Mouse (Mus musculus): ENCODE results near the gene Zc2hc1b. TPM values are rescaled to one million over a fixed set of nuclear protein-coding genes. Genes with fewer than 3 reads are reported as not detected.

The Zc2hc1b gene
- total and polyA plus RNA-seq, 2 experiments from 2014 or later = not detected

DNA sequence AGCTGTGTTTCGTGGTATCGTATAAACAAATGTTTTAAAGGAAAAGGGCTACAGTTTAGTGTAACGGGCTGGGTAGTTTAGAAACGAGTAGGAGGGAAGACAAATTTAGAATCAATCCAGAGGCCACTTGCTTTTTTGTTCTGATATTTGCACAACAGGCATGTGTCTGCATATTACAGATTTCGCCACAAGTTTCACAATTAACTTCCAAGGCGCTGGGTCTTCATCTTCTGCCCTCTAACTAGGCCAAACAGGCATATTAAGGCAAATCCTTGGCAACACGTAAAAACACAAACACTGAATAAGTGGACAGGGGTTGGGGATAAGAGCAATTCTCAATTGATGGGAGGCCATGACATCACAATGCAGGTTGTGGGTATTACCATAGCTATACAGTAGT is 2.0 kb downstream of the Zc2hc1b start:
- H3K4me3 ChIP-seq (ENCODE audit: low read depth, low read length) = no peak overlapping the region
- ATAC-seq (ENCODE audit: insufficient read depth, low read depth) = no peak
- no peaks in the 10 kb centered on the region for H3K27me3 ChIP-seq (ENCODE audit: control insufficient read depth, insufficient read depth, low read length)
- H3K4me1 ChIP-seq (ENCODE audit: control insufficient read depth, insufficient read depth) = no peaks in the 10 kb centered on the region
- H3K36me3 ChIP-seq (replicated peaks; ENCODE audit: control insufficient read depth, insufficient read depth, low read length) = peaks cover 41% of the 10 kb centered on the region
- H3K27ac ChIP-seq (ENCODE audit: low read depth) = no peak overlapping the region
- no peak overlapping the region for H3K9ac ChIP-seq (replicated peaks; ENCODE audit: low read depth, low read length)
- TF ChIP-seq CTCF (IDR thresholded peaks at IDR 0.05; ENCODE audit: low read depth) (no peak), EP300 (IDR thresholded peaks at IDR 0.05; ENCODE audit: low read depth) (no peak)
- no peaks in the 10 kb centered on the region for H3K9me3 ChIP-seq (replicated peaks; ENCODE audit: control insufficient read depth, low read length)
- 83% methylated on average over 7 of the region's 7 CpGs for WGBS
- DNase-seq (ENCODE audit: low spot score) = no peak
- no peak overlapping the region for H3K4me2 ChIP-seq (ENCODE audit: low read depth, low read length)

GRCm38 (mm10) chr10:13172798-13173221 is 5.0 kb downstream of the Zc2hc1b start:
- H3K27ac ChIP-seq (ENCODE audit: low read depth) = 0 out of 2 replicates have a peak overlapping the region, but pooled peaks have one; percentile 5
- no peak overlapping the region for H3K4me3 ChIP-seq (ENCODE audit: low read depth, low read length)
- no peaks in the 10 kb centered on the region for H3K9me3 ChIP-seq (replicated peaks; ENCODE audit: control insufficient read depth, low read length)
- no peak overlapping the region for H3K9ac ChIP-seq (replicated peaks; ENCODE audit: low read depth, low read length)
- H3K36me3 ChIP-seq (replicated peaks; ENCODE audit: control insufficient read depth, insufficient read depth, low read length) = peaks cover 11% of the 10 kb centered on the region
- ATAC-seq (ENCODE audit: insufficient read depth, low read depth) (no peak), DNase-seq (ENCODE audit: low spot score) (peak; percentile 16)
- WGBS = 50% methylated on average over 10 of the region's 10 CpGs
- no peaks in the 10 kb centered on the region for H3K4me1 ChIP-seq (ENCODE audit: control insufficient read depth, insufficient read depth)
- H3K27me3 ChIP-seq (ENCODE audit: control insufficient read depth, insufficient read depth, low read length) = no peaks in the 10 kb centered on the region
- H3K4me2 ChIP-seq (ENCODE audit: low read depth, low read length) = no peak overlapping the region
- TF ChIP-seq CTCF (IDR thresholded peaks at IDR 0.05; ENCODE audit: low read depth) (no peak), EP300 (IDR thresholded peaks at IDR 0.05; ENCODE audit: low read depth) (no peak)

DNA sequence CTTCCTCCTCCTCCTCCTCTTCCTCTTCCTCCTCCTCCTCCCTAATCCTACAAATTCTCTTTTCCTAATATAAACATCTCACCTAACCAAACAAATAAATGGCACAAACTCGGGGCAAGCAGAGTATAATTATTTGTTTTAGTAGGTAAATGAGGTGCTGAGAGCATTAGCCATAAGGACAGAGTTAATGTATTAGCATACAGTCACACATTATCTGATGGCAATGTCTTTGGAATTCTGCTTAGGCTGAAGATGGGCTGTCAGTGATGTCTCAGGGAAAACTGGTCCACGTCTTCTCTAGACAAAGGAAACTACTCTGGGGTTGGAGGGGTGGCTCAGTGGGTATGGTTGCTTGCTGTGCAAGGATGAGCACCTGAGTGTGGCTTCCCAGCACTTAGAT is 6.4 kb downstream of the Zc2hc1b start:
- H3K9ac ChIP-seq (replicated peaks; ENCODE audit: low read depth, low read length) = no peak overlapping the region
- DNase-seq (ENCODE audit: low spot score) = no peak
- 59% methylated on average over 2 of the region's 2 CpGs for WGBS
- no peaks in the 10 kb centered on the region for H3K9me3 ChIP-seq (replicated peaks; ENCODE audit: control insufficient read depth, low read length)
- no peaks in the 10 kb centered on the region for H3K27me3 ChIP-seq (ENCODE audit: control insufficient read depth, insufficient read depth, low read length)
- H3K4me3 ChIP-seq (ENCODE audit: low read depth, low read length) = no peak overlapping the region
- no peaks in the 10 kb centered on the region for H3K4me1 ChIP-seq (ENCODE audit: control insufficient read depth, insufficient read depth)
- no peak for TF ChIP-seq CTCF (IDR thresholded peaks at IDR 0.05; ENCODE audit: low read depth)
- no peak for TF ChIP-seq EP300 (IDR thresholded peaks at IDR 0.05; ENCODE audit: low read depth)
- no peak for ATAC-seq (ENCODE audit: insufficient read depth, low read depth)
- no peak overlapping the region for H3K27ac ChIP-seq (ENCODE audit: low read depth)
- no peaks in the 10 kb centered on the region for H3K36me3 ChIP-seq (replicated peaks; ENCODE audit: control insufficient read depth, insufficient read depth, low read length)
- H3K4me2 ChIP-seq (ENCODE audit: low read depth, low read length) = no peak overlapping the region

- Histone ChIP-seq H3K27me3 (ENCODE audit: control insufficient read depth, insufficient read depth, low read length) (no peaks in the 10 kb centered on the region), H3K4me3 (ENCODE audit: low read depth, low read length) (no peak overlapping the region), H3K9me3 (replicated peaks; ENCODE audit: control insufficient read depth, low read length) (no peaks in the 10 kb centered on the region), H3K36me3 (replicated peaks; ENCODE audit: control insufficient read depth, insufficient read depth, low read length) (no peaks in the 10 kb centered on the region), H3K4me1 (ENCODE audit: control insufficient read depth, insufficient read depth) (no peaks in the 10 kb centered on the region), H3K9ac (replicated peaks; ENCODE audit: low read depth, low read length) (no peak overlapping the region), H3K4me2 (ENCODE audit: low read depth, low read length) (no peak overlapping the region), H3K27ac (ENCODE audit: low read depth) (no peak overlapping the region)
- TF ChIP-seq CTCF (IDR thresholded peaks at IDR 0.05; ENCODE audit: low read depth) = no peak
- TF ChIP-seq EP300 (IDR thresholded peaks at IDR 0.05; ENCODE audit: low read depth) = no peak
- ATAC-seq (ENCODE audit: insufficient read depth, low read depth) (no peak), DNase-seq (ENCODE audit: low spot score) (peak; percentile 45)
- 39% methylated on average over 12 of the region's 12 CpGs for whole genome bisulfite sequencing
Observed at GRCm38 (mm10) chr10:13170739-13171448, 6.9 kb downstream of the Zc2hc1b start.

DNA sequence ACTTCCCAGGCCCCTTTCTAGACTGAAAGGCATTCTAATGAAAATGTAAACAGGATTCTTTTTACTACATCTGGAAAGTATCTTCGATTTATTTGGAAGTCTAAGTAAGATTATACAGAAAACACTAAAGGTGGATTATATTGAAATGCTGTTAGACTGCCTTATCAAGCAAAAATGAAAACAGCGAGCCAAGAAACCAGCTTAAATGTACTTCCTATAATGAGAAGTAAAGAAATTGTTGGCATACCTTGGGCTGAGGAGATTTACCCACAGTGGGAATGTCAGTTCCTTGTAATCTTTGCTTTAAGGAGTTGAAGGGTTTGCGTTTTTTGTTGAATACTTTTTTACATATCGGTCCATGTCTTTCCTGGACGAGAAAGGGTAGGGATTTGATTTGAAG is 9.4 kb downstream of the Zc2hc1b start:
- no peak for ATAC-seq (ENCODE audit: insufficient read depth, low read depth)
- H3K9ac ChIP-seq (replicated peaks; ENCODE audit: low read depth, low read length) = no peak overlapping the region
- no peak overlapping the region for H3K27ac ChIP-seq (ENCODE audit: low read depth)
- H3K4me3 ChIP-seq (ENCODE audit: low read depth, low read length) = no peak overlapping the region
- WGBS = 56% methylated on average over 5 of the region's 5 CpGs
- H3K4me2 ChIP-seq (ENCODE audit: low read depth, low read length) = no peak overlapping the region
- no peaks in the 10 kb centered on the region for H3K9me3 ChIP-seq (replicated peaks; ENCODE audit: control insufficient read depth, low read length)
- TF ChIP-seq CTCF (IDR thresholded peaks at IDR 0.05; ENCODE audit: low read depth) = no peak
- no peak for TF ChIP-seq EP300 (IDR thresholded peaks at IDR 0.05; ENCODE audit: low read depth)
- DNase-seq (ENCODE audit: low spot score) = no peak
- H3K36me3 ChIP-seq (replicated peaks; ENCODE audit: control insufficient read depth, insufficient read depth, low read length) = no peaks in the 10 kb centered on the region
- H3K4me1 ChIP-seq (ENCODE audit: control insufficient read depth, insufficient read depth) = no peaks in the 10 kb centered on the region
- H3K27me3 ChIP-seq (ENCODE audit: control insufficient read depth, insufficient read depth, low read length) = no peaks in the 10 kb centered on the region

- no peaks in the 10 kb centered on the region for H3K27me3 ChIP-seq (ENCODE audit: control insufficient read depth, insufficient read depth, low read length)
- no peaks in the 10 kb centered on the region for H3K36me3 ChIP-seq (replicated peaks; ENCODE audit: control insufficient read depth, insufficient read depth, low read length)
- H3K4me2 ChIP-seq (ENCODE audit: low read depth, low read length) = no peak overlapping the region
- no peak for ATAC-seq (ENCODE audit: insufficient read depth, low read depth)
- WGBS = 19% methylated on average over 4 of the region's 4 CpGs
- H3K4me3 ChIP-seq (ENCODE audit: low read depth, low read length) = no peak overlapping the region
- no peaks in the 10 kb centered on the region for H3K9me3 ChIP-seq (replicated peaks; ENCODE audit: control insufficient read depth, low read length)
- no peak overlapping the region for H3K9ac ChIP-seq (replicated peaks; ENCODE audit: low read depth, low read length)
- DNase-seq (ENCODE audit: low spot score) = no peak
- no peak overlapping the region for H3K27ac ChIP-seq (ENCODE audit: low read depth)
- no peaks in the 10 kb centered on the region; the same call in 1 of the 2 replicates for H3K4me1 ChIP-seq (ENCODE audit: control insufficient read depth, insufficient read depth)
- no peak for TF ChIP-seq EP300 (IDR thresholded peaks at IDR 0.05; ENCODE audit: low read depth)
- TF ChIP-seq CTCF (IDR thresholded peaks at IDR 0.05; ENCODE audit: low read depth) = no peak
Observed at GRCm38 (mm10) chr10:13162031-13162430, 15.8 kb downstream of the Zc2hc1b start.
